Mouse (Mus musculus) erythroblast, embryonic 14.5 days (primary cell): ENCODE results near the gene Kcnh3.

ENCODE experiments used
- GATA1 ChIP-seq: IDR thresholded peaks from 2 replicates; pipeline ENCODE4 v1.6.1; 2012; ENCODE audit warnings: low read length, inconsistent platforms, mixed read lengths
- TAL1 ChIP-seq: IDR thresholded peaks from 3 replicates; pipeline ENCODE4 v1.6.1; 2012; ENCODE audit warnings: low read length, inconsistent platforms, mixed read lengths

DNA sequence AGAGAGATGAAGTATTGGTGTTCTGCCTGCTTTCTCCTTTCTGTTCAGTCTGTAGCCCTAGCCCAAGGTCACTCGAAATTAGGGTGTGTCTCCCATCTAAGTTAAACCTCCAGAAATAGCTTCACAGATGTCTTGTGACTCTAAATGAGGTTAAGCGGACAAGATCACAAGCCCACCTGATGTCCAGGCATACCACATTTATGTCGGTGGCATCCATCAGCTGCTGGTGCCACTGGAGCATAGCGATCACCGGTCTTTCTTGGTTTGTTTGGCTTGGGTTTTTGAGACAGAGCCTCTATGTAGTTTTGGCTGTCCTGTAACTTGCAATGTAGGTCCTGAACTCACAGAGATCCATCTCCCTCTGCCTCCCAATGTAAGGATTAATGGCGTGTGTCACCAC lies 29.1 kb downstream of the Kcnh3 start:
- no peak for TF ChIP-seq GATA1
- TF ChIP-seq TAL1 = no peak
